Mouse (Mus musculus): ENCODE results near the gene Smarcc1.

DNA sequence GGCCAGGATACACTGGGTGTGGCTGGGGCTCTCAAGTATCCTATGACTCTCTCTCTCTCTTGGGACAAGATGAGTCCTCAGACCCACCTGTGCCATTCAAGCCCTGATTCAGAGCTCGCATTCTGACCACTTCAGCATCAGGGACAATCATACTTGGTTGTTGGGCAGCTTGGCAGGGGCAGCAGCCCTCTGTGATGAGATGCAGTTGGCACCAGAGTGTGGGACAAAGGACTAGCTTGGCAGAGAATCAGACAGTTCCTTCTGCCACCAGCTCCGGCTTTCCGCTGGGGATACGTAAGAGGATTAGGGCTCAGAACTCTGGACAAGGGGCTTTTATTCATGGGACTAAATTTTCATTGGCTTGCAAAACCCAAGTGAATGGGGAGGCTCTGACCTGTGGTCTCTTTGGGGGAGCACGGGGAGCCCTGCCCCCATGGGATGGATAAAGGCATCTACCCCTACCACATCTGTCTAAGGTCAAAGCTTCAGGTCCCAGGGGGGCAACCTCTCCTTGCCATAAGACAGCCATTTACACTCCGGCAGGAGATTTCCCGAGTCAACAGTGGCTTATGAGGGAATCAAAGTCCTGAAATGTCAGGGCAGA lies 169.9 kb downstream of the Smarcc1 start:
- TF ChIP-seq CTCF (IDR thresholded peaks at IDR 0.05; ENCODE audit: borderline replicate concordance, insufficient read depth, low read length) (no peak), POLR2A (IDR thresholded peaks at IDR 0.05; ENCODE audit: low read depth, low read length) (no peak)

Measured in embryonic fibroblast, embryonic 13.5 days (primary cell).